Mouse (Mus musculus): Measurements from ENCODE around the gene Vps52.
A peak's percentile ranks its signal among the peaks of the same experiment; 100 is the strongest.

- TF ChIP-seq POLR2A (IDR thresholded peaks at IDR 0.05; ENCODE audit: low read depth, low read length) (no peak), CTCF (IDR thresholded peaks at IDR 0.05; ENCODE audit: extremely low read depth, insufficient read depth, insufficient read length, insufficient replicate concordance) (peak; percentile 16; the same call in 1 of the 2 replicates)
Observed at GRCm38 (mm10) chr17:33968927-33969326, 13.3 kb downstream of the Vps52 start.

All from spleen, adult 2 months (tissue).